Mouse (Mus musculus): ENCODE measurements at regions not wholly inside any gene's neighbourhood (a gene's known extent, or its start where the extent isn't known, plus 50 kb on each side); places are given as distances from the start of the nearest gene placed in this dataset.
"Not testable (repeated sequence)": the region's sequence is repeated elsewhere in the genome, so short reads cannot be mapped to it uniquely, and the experiment has no call there.

GRCm38 (mm10) chr4:5590531-5590930, 797.4 kb upstream of the Impad1 start:
- WGBS: 16% methylated on average over 4 of the region's 4 CpGs
- H3K4me1 ChIP-seq: 0 out of 2 replicates have a peak, but pooled peaks cover 3% of the 10 kb centered on the region
- no peaks in the 10 kb centered on the region for H3K27me3 ChIP-seq
- no peak overlapping the region for H3K9ac ChIP-seq
- no peak for ATAC-seq (ENCODE audit: insufficient number of reproducible peaks, insufficient read depth, low FRiP score, low TSS enrichment, low read depth)
- H3K9me3 ChIP-seq: no peaks in the 10 kb centered on the region
- no peaks in the 10 kb centered on the region for H3K36me3 ChIP-seq
- H3K27ac ChIP-seq: no peak overlapping the region
- H3K4me3 ChIP-seq: no peak overlapping the region
- no peak overlapping the region for H3K4me2 ChIP-seq

GRCm38 (mm10) chr4:5587465-5587864, 794.3 kb upstream of the Impad1 start:
- WGBS: 80% methylated on average over 4 of the region's 4 CpGs
- H3K27me3 ChIP-seq: no peaks in the 10 kb centered on the region
- H3K9ac ChIP-seq: no peak overlapping the region
- no peak overlapping the region for H3K27ac ChIP-seq
- H3K4me2 ChIP-seq: no peak overlapping the region
- H3K36me3 ChIP-seq: no peaks in the 10 kb centered on the region
- no peak overlapping the region for H3K4me3 ChIP-seq
- ATAC-seq (ENCODE audit: insufficient number of reproducible peaks, insufficient read depth, low FRiP score, low TSS enrichment, low read depth): no peak
- H3K9me3 ChIP-seq: no peaks in the 10 kb centered on the region
- H3K4me1 ChIP-seq: 0 out of 2 replicates have a peak, but pooled peaks cover 12% of the 10 kb centered on the region

DNA sequence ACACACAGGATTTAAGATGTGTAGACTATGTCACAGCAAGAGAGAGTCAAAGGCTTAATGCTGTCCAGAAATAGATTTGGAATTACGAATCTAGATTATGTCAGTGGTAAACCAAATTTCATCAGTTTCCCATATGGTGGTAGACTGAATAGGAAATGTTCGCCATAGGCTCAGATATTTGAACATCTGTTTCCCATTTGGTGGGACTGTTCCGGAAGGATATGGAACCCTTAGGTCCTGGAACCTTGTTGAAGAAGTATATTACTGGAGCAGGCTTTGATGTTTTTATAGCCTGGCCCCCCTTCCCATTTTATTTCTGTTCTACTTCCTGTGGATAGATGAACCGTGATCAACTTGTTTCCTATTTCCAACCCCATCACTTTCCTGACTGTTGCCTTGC, 792.0 kb upstream of the Impad1 start:
- H3K4me1 ChIP-seq: 0 out of 2 replicates have a peak, but pooled peaks cover 12% of the 10 kb centered on the region
- H3K27ac ChIP-seq: no peak overlapping the region
- no peak overlapping the region for H3K4me3 ChIP-seq
- no peaks in the 10 kb centered on the region for H3K36me3 ChIP-seq
- WGBS: 35% methylated on average over 4 of the region's 4 CpGs
- no peak for ATAC-seq (ENCODE audit: insufficient number of reproducible peaks, insufficient read depth, low FRiP score, low TSS enrichment, low read depth)
- no peaks in the 10 kb centered on the region for H3K9me3 ChIP-seq
- H3K27me3 ChIP-seq: no peaks in the 10 kb centered on the region
- no peak overlapping the region for H3K4me2 ChIP-seq
- H3K9ac ChIP-seq: no peak overlapping the region

- no peak overlapping the region for H3K4me2 ChIP-seq
- 0 out of 2 replicates have a peak, but pooled peaks cover 12% of the 10 kb centered on the region for H3K4me1 ChIP-seq
- no peaks in the 10 kb centered on the region for H3K9me3 ChIP-seq
- no peaks in the 10 kb centered on the region for H3K27me3 ChIP-seq
- 0 out of 2 replicates have a peak overlapping the region, but pooled peaks have one; percentile 36 for H3K27ac ChIP-seq
- ATAC-seq (ENCODE audit: insufficient number of reproducible peaks, insufficient read depth, low FRiP score, low TSS enrichment, low read depth): 0 out of 2 replicates have a peak, but pooled peaks have one; percentile 59
- no peak overlapping the region for H3K4me3 ChIP-seq
- no peaks in the 10 kb centered on the region for H3K36me3 ChIP-seq
- no peak overlapping the region for H3K9ac ChIP-seq
- 59% methylated on average over 6 of the region's 6 CpGs for WGBS
These were observed 791.0 kb upstream of the Impad1 start for GRCm38 (mm10) chr4:5583989-5584677.

GRCm38 (mm10) chr4:5568076-5568475, 774.9 kb upstream of the Impad1 start:
- H3K9ac ChIP-seq: no peak overlapping the region
- H3K4me2 ChIP-seq: no peak overlapping the region
- H3K36me3 ChIP-seq: no peaks in the 10 kb centered on the region
- H3K27me3 ChIP-seq: no peaks in the 10 kb centered on the region
- ATAC-seq (ENCODE audit: insufficient number of reproducible peaks, insufficient read depth, low FRiP score, low TSS enrichment, low read depth): no peak
- no peaks in the 10 kb centered on the region for H3K4me1 ChIP-seq
- no peaks in the 10 kb centered on the region for H3K9me3 ChIP-seq
- H3K4me3 ChIP-seq: no peak overlapping the region
- no peak overlapping the region for H3K27ac ChIP-seq

GRCm38 (mm10) chr4:5560001-5560657, 767.0 kb upstream of the Impad1 start:
- H3K4me3 ChIP-seq: no peak overlapping the region
- 0 out of 2 replicates have a peak, but pooled peaks have one; percentile 43 for ATAC-seq (ENCODE audit: insufficient number of reproducible peaks, insufficient read depth, low FRiP score, low TSS enrichment, low read depth)
- no peak overlapping the region for H3K27ac ChIP-seq
- H3K9me3 ChIP-seq: no peaks in the 10 kb centered on the region
- no peaks in the 10 kb centered on the region for H3K27me3 ChIP-seq
- no peak overlapping the region for H3K9ac ChIP-seq
- H3K36me3 ChIP-seq: no peaks in the 10 kb centered on the region
- H3K4me2 ChIP-seq: no peak overlapping the region
- 35% methylated on average over 3 of the region's 3 CpGs for WGBS
- H3K4me1 ChIP-seq: 0 out of 2 replicates have a peak, but pooled peaks cover 2% of the 10 kb centered on the region

- no peak for ATAC-seq (ENCODE audit: insufficient number of reproducible peaks, insufficient read depth, low FRiP score, low TSS enrichment, low read depth)
- H3K4me2 ChIP-seq: no peak overlapping the region
These were observed 747.0 kb upstream of the Impad1 start for GRCm38 (mm10) chr4:5540155-5540554.

DNA sequence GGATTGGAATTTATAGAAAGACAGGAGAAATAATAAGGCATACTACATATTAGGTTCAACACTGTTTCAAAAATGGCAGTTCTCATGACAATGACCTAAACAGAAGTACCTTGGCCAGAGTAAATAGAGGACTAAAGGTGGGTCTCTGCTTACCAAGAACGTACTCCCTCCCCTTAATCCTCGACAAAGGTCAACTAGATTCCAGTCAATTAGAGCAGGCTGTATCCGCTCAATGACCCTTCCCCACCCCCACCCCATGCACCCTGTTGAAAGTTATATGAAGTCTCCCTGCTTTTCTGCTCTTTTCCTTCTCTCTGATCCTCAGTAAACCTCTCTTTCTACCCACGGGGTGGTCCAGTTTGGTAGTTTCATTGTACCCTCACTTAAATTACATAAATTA, 737.3 kb upstream of the Impad1 start:
- Histone ChIP-seq H3K4me2 (no peak overlapping the region), H3K36me3 (no peaks in the 10 kb centered on the region), H3K4me3 (no peak overlapping the region), H3K27me3 (no peaks in the 10 kb centered on the region), H3K27ac (no peak overlapping the region), H3K4me1 (no peaks in the 10 kb centered on the region), H3K9ac (no peak overlapping the region), H3K9me3 (no peaks in the 10 kb centered on the region)
- no peak for ATAC-seq (ENCODE audit: insufficient number of reproducible peaks, insufficient read depth, low FRiP score, low TSS enrichment, low read depth)
- 30% methylated on average over 4 of the region's 4 CpGs for WGBS

More at GRCm38 (mm10) chr4:5540155-5540554, 747.0 kb upstream of the Impad1 start:
- Histone ChIP-seq H3K4me3 (no peak overlapping the region), H3K27ac (no peak overlapping the region), H3K9me3 (no peaks in the 10 kb centered on the region; the same call in 1 of the 2 replicates), H3K27me3 (no peaks in the 10 kb centered on the region), H3K36me3 (no peaks in the 10 kb centered on the region), H3K9ac (no peak overlapping the region), H3K4me1 (no peaks in the 10 kb centered on the region)
- WGBS: 73% methylated on average over 3 of the region's 3 CpGs

GRCm38 (mm10) chr4:5518522-5518921, 725.4 kb upstream of the Impad1 start:
- no peak overlapping the region for H3K27ac ChIP-seq
- ATAC-seq (ENCODE audit: insufficient number of reproducible peaks, insufficient read depth, low FRiP score, low TSS enrichment, low read depth): no peak
- WGBS: 88% methylated on average over 2 of the region's 2 CpGs
- H3K27me3 ChIP-seq: no peaks in the 10 kb centered on the region
- H3K4me3 ChIP-seq: no peak overlapping the region
- H3K4me1 ChIP-seq: no peaks in the 10 kb centered on the region
- no peak overlapping the region for H3K9ac ChIP-seq
- no peak overlapping the region for H3K4me2 ChIP-seq
- H3K36me3 ChIP-seq: no peaks in the 10 kb centered on the region
- H3K9me3 ChIP-seq: no peaks in the 10 kb centered on the region

- ATAC-seq (ENCODE audit: insufficient number of reproducible peaks, insufficient read depth, low FRiP score, low TSS enrichment, low read depth): not testable (repeated sequence)
These were observed 722.3 kb upstream of the Impad1 start for GRCm38 (mm10) chr4:5515426-5515825.

GRCm38 (mm10) chr4:5511743-5512142, 718.6 kb upstream of the Impad1 start:
- Histone ChIP-seq H3K36me3 (no peaks in the 10 kb centered on the region), H3K27ac (no peak overlapping the region), H3K9ac (no peak overlapping the region), H3K4me3 (no peak overlapping the region), H3K4me2 (no peak overlapping the region), H3K27me3 (no peaks in the 10 kb centered on the region), H3K9me3 (no peaks in the 10 kb centered on the region), H3K4me1 (no peaks in the 10 kb centered on the region)
- ATAC-seq (ENCODE audit: insufficient number of reproducible peaks, insufficient read depth, low FRiP score, low TSS enrichment, low read depth): no peak

More at GRCm38 (mm10) chr4:5515426-5515825, 722.3 kb upstream of the Impad1 start:
- not testable (repeated sequence) for H3K4me3 ChIP-seq, H3K9ac ChIP-seq, H3K36me3 ChIP-seq, H3K4me1 ChIP-seq, H3K9me3 ChIP-seq, H3K27ac ChIP-seq, H3K27me3 ChIP-seq, H3K4me2 ChIP-seq
- 83% methylated on average over 6 of the region's 6 CpGs for WGBS

- H3K36me3 ChIP-seq: no peaks in the 10 kb centered on the region
- no peak overlapping the region for H3K4me2 ChIP-seq
- ATAC-seq (ENCODE audit: insufficient number of reproducible peaks, insufficient read depth, low FRiP score, low TSS enrichment, low read depth): no peak
- no peaks in the 10 kb centered on the region for H3K4me1 ChIP-seq
- no peak overlapping the region for H3K27ac ChIP-seq
- 86% methylated on average over 5 of the region's 5 CpGs for WGBS
- no peaks in the 10 kb centered on the region for H3K9me3 ChIP-seq
- no peak overlapping the region for H3K9ac ChIP-seq
- H3K27me3 ChIP-seq: no peaks in the 10 kb centered on the region
- H3K4me3 ChIP-seq: no peak overlapping the region
These were observed 716.2 kb upstream of the Impad1 start for GRCm38 (mm10) chr4:5509398-5509797.
